Mouse (Mus musculus) bone marrow, adult 2 months (tissue): Measurements from ENCODE around the gene Tead1. TPM values are rescaled to one million over a fixed set of nuclear protein-coding genes. Genes with fewer than 3 reads are reported as not detected.

Experiments
- H3K27ac ChIP-seq: fragments of 200-500 bp; 2 replicates; pipeline ENCODE4 v1.5.1; 2012; ENCODE audit warnings: low read depth, mild to moderate bottlenecking, control low read depth, inconsistent platforms, low read length; ENCODE audit not compliant: control insufficient read depth, poor library complexity, insufficient read depth
- H3K4me1 ChIP-seq: fragments of 200-500 bp; 2 replicates; pipeline ENCODE4 v1.6.1; 2011; ENCODE audit warnings: low read length; ENCODE audit not compliant: control insufficient read depth, insufficient read depth
- H3K4me3 ChIP-seq: fragments of 200-500 bp; replicated peaks from 2 replicates; pipeline ENCODE3; 2011; ENCODE audit warnings: mild to moderate bottlenecking, low read depth, low read length, control low read depth; ENCODE audit not compliant: control insufficient read depth
- CTCF ChIP-seq: fragments of 200-500 bp; IDR thresholded peaks from 2 replicates; pipeline ENCODE4 v1.5.1; 2011; ENCODE audit warnings: low read length, control low read depth; ENCODE audit not compliant: control insufficient read depth, insufficient read depth
- POLR2A ChIP-seq: fragments of 200-500 bp; IDR thresholded peaks from 2 replicates; pipeline ENCODE4 v1.6.1; 2011; ENCODE audit warnings: low read depth, mild to moderate bottlenecking, control low read depth, low read length, borderline replicate concordance; ENCODE audit not compliant: control insufficient read depth
- WGBS: fragments of 180-500 bp; shearing (Covaris S2); methylation state at CpG from one replicate; pipeline ENCODE4 v1.1.7; 2018; 5-methylcytosine and 5-hydroxymethylcytosine counted together
- polyA plus RNA-seq: library from polyadenylated mRNA; stranded (reverse); fragments of >200 nt; gene quantifications from 2 replicates; pipeline ENCODE4 v1.2.4, GENCODE M21; 2011; ENCODE audit warnings: low replicate concordance; ENCODE audit not compliant: missing spikeins, insufficient read depth, insufficient read length

Tead1 gene
- polyA plus RNA-seq, 1 experiment, result 3.0 TPM

GRCm38 (mm10) chr7:112769866-112770265, 90.7 kb downstream of the Tead1 start:
- Histone ChIP-seq H3K4me1 (no peaks in the 10 kb centered on the region; the same call in 1 of the 2 replicates), H3K4me3 (no peak overlapping the region), H3K27ac (no peak overlapping the region)
- TF ChIP-seq POLR2A (no peak), CTCF (no peak)
- 70% methylated on average over 2 of the region's 2 CpGs for WGBS

- no peaks in the 10 kb centered on the region for H3K4me1 ChIP-seq
- no peak for TF ChIP-seq CTCF
- TF ChIP-seq POLR2A, result no peak
- no peak overlapping the region for H3K27ac ChIP-seq
- WGBS, result 80% methylated on average over 6 of the region's 6 CpGs
- H3K4me3 ChIP-seq, result no peak overlapping the region
These were observed 92.3 kb downstream of the Tead1 start for GRCm38 (mm10) chr7:112771461-112771860.

- no peaks in the 10 kb centered on the region for H3K4me1 ChIP-seq
- no peak overlapping the region for H3K4me3 ChIP-seq
- no peak overlapping the region for H3K27ac ChIP-seq
- WGBS, result 23% methylated on average over 6 of the region's 6 CpGs
- TF ChIP-seq CTCF (no peak), POLR2A (no peak)
These were observed 93.7 kb downstream of the Tead1 start for GRCm38 (mm10) chr7:112772777-112773176.

- Histone ChIP-seq H3K27ac (no peak overlapping the region), H3K4me1 (no peaks in the 10 kb centered on the region), H3K4me3 (no peak overlapping the region)
- WGBS, result 78% methylated on average over 4 of the region's 4 CpGs
- no peak for TF ChIP-seq POLR2A
- no peak for TF ChIP-seq CTCF
These were observed 94.5 kb downstream of the Tead1 start for GRCm38 (mm10) chr7:112773601-112774000.

DNA sequence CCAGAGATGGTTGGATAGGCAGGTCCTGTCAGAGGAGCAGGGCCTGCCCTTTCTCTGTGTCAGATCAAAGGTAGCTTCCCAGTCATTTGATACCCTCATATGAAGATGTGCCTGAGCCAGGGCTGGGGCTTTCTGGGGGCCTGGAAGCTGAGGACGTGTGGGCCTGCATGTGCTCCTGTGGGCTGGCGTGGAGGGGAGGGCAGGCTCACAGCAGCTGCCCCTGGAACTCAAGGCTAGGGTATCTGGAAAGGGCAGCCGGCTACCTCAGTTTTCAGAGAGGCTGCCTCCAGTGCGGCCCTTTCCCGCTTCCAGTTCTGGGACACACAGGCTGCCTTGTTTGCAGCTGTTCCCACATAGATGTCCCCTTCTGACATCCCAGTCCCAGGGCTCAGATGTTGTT, 96.7 kb downstream of the Tead1 start:
- H3K4me3 ChIP-seq, result no peak overlapping the region
- H3K27ac ChIP-seq, result no peak overlapping the region
- no peaks in the 10 kb centered on the region for H3K4me1 ChIP-seq
- WGBS, result 86% methylated on average over 5 of the region's 5 CpGs
- TF ChIP-seq POLR2A (no peak), CTCF (no peak)

GRCm38 (mm10) chr7:112776670-112777069, 97.6 kb downstream of the Tead1 start:
- H3K27ac ChIP-seq, result no peak overlapping the region
- 83% methylated on average over 5 of the region's 5 CpGs for WGBS
- no peaks in the 10 kb centered on the region for H3K4me1 ChIP-seq
- no peak for TF ChIP-seq POLR2A
- no peak for TF ChIP-seq CTCF
- H3K4me3 ChIP-seq, result no peak overlapping the region

DNA sequence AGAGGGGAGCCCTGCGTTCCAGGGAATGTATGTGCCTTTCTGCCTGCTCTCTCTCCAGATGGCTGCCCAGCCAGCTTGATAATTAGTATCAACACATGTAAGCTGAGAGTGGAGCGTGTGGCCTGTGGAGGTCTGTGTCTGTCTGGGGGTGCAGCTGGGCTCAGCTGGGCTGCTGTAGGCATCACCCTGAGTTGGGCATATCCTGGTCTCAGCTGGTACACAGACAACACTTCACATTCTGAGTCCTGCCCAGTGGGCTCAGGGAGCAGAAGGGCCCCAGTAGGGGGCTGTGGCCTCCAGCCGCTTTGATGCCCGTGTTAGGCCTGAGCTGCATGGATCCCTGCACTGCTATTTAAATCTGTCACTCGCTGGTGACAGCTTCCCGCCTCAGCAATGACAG, 100.5 kb downstream of the Tead1 start:
- Histone ChIP-seq H3K4me1 (no peaks in the 10 kb centered on the region), H3K4me3 (no peak overlapping the region), H3K27ac (no peak overlapping the region; the same call in 1 of the 2 replicates)
- WGBS, result 77% methylated on average over 6 of the region's 6 CpGs
- TF ChIP-seq CTCF (no peak), POLR2A (no peak)

GRCm38 (mm10) chr7:112780910-112781309, 101.8 kb downstream of the Tead1 start:
- TF ChIP-seq CTCF, result no peak
- TF ChIP-seq POLR2A, result no peak
- Histone ChIP-seq H3K4me3 (no peak overlapping the region), H3K27ac (no peak overlapping the region), H3K4me1 (no peaks in the 10 kb centered on the region)
- 74% methylated on average over 6 of the region's 6 CpGs for WGBS

DNA sequence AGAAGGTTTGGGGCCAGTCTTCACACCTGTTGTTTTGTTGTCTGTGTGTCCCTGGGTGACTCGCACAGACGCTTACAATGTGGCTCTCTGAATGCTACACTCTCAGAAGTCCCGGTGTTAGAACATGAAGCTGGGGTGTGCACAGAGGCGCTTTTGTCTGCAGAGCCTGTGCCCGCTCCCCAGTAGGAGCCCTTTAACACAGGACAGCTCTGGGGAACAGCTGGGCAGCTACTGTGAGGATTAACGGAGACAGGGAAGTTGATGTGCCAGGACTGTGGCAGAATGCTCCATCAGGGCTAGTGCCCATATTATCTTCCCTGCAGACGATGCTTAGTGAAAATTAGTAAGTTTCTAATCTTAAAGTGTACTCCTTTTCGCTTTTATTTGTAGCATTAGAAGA, 102.9 kb downstream of the Tead1 start:
- 87% methylated on average over 8 of the region's 8 CpGs for WGBS
- TF ChIP-seq CTCF (no peak), POLR2A (no peak)
- H3K27ac ChIP-seq, result no peak overlapping the region
- no peak overlapping the region for H3K4me3 ChIP-seq
- no peaks in the 10 kb centered on the region for H3K4me1 ChIP-seq
